Mouse (Mus musculus) v-Abl transformed pro-B cells (cell line): ENCODE data around the gene Kif14.

Source experiments
- in situ Hi-C, 2 experiments: fragments of 400-800 bp; cut with MboI; formaldehyde crosslinking; loops; one replicate each; pipeline ENCODE4 v1.15.1; 2025; ENCODE audit not compliant: unreplicated experiment in 2 of 2

Gene Kif14

DNA sequence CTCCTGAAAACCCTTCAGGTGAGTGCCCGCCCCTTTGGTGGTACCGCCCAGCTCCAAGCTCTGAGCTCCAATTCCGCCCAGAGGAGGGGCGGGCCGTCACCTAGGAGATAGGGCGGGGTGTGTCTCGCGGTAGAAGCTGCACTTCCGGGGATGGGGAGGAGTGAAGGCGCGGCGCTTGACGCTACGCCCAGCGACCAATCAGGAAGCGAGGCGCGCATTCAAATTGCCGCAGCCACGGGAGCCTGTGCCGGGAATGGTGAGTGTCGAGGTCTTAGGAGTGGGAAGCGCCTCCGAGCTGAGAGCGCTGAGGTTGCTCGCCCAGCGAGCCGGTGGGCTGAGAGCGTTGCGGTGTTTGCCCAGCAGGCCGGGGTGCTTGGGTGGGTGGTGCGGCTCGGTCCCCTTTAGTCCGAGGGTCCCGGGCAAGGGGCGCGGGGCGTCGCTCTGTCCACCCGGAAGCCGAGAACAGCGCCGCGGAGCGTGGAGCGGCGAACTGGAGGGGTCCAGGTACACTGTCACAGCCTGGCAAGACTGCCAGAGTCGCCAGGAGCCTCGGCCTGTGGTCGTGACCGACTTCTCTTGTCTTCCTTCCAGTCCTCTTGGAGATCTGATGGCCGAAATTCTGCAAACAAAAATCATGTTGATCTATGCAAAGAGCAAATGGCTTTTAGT, at the start of gene Kif14:
Gene Kif14, plus strand, starts transcription at position 201 of the 669 bp plus-strand sequence.
- in situ Hi-C loops, result loop anchor here in 1 of 2 experiments (10.0 kb wide), 1 partner anchor 351 kb away; no protein-coding TSS in a partner anchor

DNA sequence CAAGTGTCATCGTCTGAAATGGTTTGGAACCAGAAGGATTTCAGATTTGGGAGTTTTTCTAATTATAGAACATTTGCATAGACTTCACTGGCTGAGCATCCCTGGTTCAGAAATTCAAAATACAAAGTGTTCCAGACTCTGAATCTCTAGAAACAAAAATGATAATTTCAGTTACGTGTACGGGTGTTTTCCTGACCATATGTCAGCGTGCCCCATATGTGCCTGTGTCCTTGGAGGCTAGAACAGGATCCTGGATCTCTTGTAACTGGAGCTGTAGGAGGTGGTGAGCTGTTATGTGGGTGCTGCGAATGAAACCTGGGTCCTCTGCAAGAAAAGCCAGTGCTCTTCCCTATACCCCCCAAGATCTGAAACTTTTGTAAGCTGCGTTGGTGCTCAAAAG, 47.8 kb upstream of the Kif14 start:
- in situ Hi-C loops, result no loop called here

DNA sequence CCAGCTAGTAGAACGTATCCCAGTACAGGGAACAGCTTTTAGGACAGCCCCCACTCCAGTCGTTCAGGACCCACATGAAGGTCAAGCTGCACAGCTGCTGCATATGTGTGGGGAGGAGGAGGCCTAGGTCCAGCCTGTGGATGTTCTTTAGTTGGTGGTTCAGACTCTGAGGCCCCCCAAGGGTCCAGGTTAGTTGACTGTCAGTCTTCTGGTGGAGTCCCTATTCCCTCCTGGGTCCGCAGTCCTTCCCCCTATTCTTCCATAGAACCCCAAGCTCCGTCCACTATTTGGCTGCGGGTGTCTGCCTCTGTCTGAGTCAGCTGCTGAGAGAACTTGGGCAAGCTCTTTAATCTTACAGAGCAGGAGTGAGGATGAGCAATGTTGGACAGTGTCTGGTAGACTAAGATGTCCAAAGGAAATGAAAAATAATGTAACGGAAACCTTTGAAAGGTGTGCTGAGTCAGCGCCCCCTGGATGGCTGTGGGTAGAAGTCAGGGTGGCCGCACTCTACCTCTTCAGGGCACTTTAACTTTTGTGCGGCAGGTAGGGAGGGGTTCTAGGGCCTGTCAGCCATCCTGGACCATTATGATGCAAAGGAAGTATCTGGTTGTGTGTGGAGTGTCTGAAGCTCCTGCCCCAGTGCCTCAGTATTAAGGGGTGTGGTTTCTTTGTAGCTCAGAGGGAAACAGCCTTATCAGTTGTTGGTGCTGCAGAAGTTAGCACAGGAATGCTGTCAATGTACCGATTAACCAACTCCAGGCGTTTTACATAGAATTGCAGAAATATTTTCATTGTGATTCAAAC, 38.8 kb upstream of the Kif14 start:
- in situ Hi-C loops, result no loop called here

DNA sequence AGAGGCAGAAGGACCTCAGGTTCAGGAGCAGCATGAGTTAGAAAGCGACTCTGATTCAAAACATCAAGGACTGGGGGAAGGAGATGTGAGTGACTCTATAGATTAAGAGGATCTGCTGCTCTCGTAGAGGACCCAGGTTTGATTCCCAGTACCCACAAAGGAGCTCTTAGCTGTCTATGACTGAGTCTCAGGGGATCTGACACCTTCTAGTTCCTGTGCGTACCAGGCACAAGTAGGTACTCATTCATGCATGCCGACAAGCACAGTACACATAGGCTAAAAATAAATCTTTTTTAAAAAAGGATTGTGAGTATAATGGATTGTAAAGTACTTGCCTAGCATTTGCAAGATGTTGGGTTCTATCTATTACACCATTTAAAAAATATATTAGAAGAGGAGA, 37.2 kb upstream of the Kif14 start:
- in situ Hi-C loops, result no loop called here

DNA sequence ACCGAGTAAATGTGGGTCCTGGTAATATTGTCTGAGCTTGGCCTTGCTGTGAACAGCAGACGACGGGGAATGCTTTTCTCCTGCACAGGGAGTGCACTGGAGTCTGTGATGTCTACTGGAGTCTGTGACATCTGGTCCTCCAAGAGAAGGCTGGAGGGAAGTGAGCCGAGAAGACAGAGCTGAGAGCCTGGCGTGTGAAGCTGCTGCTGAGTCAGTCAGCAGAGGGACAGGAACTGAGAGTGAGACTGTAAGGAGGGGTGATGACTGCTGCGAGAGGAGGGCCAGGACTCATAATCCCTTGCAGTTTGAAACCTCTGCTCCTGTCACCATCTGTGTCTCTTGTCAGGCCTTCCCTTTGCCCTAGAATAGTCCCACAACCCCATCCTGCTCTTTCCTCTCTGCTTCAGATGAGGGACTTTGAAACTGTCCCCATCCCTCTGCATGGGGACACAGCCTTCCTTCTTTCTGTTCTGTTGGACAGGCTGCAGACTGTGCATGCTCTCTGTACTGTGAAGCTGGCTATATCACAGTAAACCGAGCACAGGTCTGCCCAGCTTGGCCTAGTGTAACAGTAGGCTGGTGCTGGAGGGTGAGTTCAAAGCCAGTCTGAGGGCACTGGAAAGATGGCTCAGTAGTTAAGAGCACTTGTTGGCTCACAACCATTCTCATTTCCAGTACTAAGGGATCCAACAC, 35.9 kb upstream of the Kif14 start:
- in situ Hi-C loops, result no loop called here

DNA sequence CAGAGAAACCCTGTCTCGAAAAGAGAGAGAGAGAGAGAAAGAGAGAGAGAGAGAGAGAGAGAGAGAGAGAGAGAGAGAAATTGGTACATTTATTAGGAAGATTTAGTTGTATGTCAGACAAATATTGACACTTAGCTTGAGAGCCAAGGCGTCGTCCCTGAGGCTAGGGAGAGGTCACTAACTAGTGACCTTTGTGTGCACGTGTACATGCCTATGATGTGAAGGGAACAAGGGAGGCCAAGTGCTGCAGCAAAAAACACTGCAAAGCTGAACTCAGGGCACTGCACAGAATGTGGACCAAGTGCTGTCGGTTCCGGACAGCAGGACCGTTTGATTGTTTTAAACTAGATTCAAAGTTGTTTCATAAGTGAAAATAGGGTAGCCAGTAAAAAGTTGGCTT, 25.4 kb upstream of the Kif14 start:
- in situ Hi-C loops, result no loop called here

DNA sequence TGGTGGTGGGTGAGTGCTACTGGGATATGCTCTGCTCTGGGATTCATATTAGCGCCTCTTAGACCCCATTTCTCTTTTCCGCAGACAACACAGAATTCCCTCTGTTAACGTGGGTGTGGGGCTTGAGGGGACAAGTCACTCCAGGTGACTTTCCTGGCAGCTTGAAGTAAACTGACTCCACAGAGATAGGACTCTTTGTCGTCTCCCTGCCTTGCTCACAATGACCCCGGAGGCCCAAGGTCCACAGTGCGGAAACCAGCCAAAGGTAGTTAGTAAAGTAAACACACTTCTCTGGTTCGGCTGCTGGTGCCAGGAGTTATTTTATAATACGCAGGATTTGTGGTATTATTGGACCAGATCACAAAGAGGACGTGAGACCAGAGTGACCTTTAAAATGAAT, 23.3 kb upstream of the Kif14 start:
- in situ Hi-C loops, result no loop called here

DNA sequence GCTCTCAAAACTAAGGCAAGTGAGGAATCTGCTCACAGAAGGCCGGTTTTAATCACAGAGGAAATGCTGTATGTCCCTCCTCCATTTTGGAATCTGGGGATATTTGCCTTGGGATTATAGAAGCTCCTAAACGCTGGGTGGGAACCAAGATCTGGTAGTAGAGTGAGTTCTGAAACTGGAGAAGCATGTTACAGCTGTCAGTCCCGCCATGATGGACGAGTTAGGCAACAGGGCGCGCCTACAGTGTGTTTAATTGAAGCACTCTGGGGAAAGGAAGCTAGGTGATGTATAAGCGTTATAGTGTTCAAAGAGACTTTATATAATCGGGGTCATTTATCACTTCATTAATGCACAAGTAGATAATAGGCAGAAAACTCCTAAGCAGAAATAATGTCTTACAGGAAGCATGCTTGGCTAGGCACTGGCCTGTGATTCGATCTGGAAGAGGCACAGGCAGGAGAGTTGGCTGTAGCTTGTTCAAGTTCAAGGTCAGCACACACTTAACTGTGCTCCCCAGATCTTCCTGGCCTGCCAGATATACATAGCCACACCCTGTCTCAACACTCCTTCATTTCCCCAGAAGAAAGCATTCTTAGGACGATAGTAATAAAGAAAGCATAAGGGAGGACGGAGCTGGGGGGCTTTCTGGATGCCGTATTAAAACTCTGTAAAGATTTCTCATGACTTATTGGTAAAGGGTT, 21.4 kb upstream of the Kif14 start:
- in situ Hi-C loops, result no loop called here

DNA sequence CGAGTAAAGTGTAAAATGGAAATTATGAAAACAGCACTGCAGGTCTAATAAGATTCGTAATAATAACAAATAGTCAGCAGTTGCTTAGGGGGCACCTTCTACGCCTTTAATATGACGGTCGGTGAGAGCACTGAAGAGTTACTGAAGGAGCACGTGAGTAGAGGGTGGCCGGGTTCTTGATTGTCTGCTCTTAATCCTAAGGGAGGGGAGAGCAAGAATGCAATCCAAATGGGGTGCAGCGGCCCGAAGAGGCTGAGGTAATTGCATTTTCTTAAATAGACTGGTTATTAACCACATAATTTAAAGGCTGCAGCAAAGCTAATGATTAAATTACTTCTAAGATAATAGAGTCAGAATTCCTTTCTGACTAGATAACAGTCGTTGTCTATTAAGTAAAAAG, 19.2 kb upstream of the Kif14 start:
- in situ Hi-C loops, result no loop called here

DNA sequence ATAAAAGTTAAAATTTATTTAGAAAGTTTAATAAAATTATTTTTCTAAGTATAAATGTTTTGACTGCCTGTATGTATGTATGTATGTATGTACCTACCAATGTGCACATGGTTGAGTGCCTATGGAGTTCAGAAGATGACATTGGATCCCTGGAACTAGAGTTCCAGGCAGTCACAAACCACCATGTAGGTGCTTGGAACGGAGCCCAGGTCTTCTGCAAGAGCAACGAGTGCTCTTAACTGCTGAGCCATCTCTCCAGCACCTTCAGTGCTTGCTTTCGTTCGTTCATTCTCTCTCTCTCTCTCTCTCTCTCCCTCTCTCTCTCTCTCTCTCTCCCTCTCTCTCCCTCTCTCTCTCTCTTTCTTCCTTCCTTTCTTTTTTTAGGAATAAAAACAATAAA, 18.8 kb upstream of the Kif14 start:
- in situ Hi-C loops, result no loop called here

DNA sequence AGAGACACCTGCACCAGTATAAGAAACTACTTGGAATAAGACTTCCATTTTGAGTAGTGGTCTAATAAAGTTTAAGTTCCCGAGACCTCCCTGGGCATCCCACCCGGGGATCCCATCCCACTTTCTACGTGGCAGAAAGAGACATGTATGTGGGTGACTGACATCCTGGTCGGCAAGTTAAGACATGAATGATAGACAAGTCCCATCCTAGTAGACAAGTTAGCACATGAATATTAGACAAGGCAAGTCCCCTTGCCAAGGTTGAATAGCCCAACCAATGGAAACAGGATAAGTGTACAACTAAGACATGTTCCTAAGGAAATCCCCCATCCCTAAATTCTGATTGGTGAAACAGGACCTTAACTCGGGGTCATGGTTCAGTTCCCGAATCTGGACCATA, 16.6 kb upstream of the Kif14 start:
- in situ Hi-C loops, result no loop called here

DNA sequence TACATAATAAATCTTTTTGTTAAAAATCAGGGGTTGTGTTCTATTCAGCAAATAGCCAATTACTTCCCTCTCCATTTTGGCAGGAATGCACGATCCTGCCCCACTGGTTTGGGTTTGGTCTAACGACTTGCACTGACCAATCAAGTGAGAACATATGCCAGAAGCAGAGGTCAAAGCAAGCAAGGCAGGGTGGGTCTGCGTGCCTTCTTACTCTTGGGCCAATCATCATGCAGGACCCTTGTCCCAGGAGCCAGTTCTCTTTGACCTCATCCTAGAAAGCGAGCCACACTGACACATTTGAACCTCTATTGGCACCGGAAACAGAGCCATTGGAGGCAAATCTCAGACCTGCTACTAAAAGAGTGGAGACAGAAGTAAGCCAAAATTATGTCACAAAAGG, 15.9 kb upstream of the Kif14 start:
- in situ Hi-C loops, result no loop called here

DNA sequence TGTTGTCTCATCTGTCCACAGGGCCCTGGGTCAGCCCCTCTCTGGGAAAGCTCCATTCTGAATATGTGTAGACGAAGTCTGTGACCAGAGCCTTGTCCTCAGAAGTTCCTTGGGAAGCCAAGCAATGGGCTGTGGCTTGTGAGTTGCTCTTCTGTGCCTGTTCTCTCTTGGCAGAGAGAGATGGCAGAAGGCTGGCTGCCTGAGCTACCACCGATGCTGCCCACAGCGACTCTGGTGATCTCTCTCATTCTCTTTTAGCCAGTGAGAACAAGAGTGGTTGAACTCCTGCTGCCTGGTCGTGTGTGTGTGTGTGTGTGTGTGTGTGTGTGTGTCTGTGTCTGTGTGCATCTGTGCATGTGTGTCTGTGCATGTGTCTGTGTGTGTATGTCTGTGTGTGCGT, 13.7 kb upstream of the Kif14 start:
- in situ Hi-C loops, result no loop called here

DNA sequence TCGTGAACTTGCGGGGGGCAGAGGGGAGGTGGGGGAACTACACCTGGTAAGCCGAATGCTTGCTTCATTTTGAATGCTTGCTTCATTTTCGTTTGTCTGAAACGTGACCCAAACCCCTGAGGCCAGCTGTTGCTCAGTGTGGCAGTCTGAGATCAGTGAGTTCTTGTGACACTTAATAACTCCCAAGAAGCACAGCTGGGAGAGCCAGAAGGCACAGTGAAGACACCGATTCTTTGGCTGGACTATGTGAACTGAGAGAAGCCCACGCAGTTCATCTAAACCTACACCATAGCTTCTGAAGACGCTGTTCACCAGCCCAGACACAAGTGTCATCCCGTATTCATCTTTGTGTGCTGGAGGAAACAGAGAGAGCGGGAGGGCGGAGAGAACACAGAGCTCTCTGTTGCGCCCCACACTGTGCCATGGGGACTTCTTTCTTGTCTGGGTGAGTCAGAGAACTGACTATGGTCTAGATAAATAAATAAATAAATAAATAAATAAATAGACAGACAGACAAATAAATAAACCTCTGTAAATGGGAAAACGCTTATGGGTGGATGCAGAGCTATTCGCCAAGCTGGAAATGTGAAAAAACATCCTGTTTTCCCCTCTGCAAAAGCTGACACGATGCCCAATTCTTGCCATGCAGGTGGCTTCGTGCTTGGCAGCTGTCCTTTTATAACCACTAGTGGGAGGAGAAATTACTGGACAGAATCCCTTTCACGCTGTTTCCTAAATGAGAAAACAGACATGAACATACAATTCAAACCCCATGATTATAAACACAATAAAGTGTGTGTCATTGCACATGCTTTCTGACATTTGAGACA, 10.2 kb upstream of the Kif14 start:
- in situ Hi-C loops, result loop anchor here (5.0 kb wide), 3 partner anchors 164 to 409 kb away; no protein-coding TSS in a partner anchor

DNA sequence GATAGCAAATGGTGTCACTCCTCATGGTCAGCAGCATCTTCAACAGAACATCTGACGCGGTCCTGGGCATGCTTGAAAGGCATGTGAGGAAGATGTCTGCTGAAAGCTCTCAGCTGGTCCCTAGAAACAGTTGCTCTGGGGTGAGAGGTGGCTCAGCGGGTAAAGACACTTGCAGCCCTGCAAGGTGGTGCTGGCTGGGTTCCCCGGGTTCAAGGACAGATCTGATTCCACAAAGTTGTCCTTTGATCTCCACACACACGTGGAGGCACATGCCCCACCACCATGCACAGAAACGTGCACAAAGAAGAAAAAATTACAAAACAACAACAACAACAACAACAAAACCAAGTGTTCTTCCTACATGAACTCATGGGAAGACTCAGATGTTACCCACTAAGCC, 9.4 kb upstream of the Kif14 start:
- in situ Hi-C loops, result loop anchor here (5.0 kb wide), 3 partner anchors 164 to 409 kb away; no protein-coding TSS in a partner anchor

DNA sequence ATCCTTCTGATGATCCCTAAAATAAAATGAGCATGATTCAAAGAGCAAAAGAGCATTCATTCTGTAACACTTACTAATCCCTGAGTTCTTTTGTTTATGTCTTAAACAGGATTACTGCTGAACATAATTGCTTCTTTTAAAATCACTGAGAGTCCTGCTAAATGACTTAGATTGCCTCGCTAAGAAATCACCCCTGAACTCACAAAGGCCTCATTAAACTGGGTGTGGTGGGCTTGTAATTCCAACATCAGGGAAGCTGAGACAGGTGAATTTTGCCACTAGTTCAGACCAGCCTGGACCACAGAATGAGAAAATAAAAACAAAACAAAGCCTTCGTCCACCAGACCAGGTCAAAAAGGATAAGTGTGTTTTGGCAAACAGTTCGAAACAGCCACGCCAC, 8.7 kb upstream of the Kif14 start:
- in situ Hi-C loops, result loop anchor here (5.0 kb wide), 3 partner anchors 165 to 410 kb away; no protein-coding TSS in a partner anchor

DNA sequence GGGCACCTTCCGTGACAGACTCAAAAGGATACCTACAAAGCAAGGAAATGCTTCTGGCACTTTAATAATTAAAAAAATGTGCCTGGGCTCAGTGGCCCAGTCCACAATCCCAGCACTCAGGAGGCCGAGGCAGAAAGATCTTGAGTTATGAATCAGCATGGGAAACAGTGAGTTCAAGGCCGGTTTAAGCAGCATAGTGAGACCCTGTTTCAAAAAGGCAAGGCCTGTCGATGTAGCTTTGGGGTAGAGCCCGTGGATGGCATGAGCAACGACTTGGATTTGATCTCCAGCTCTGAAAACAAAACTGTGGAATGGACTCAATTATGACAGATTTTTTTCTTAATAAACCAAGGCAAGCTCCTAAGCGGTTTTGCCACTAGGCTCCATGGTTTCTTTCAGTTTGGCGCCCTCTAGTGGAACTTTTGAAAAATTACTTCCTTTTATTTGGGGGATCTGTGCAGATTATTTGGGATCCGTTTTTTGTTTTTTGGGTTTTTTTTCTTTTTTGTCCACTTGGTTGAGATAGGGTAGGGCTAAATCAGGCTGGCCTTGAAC, 7.4 kb upstream of the Kif14 start:
- in situ Hi-C loops, result loop anchor here (5.0 kb wide), 3 partner anchors 166 to 411 kb away; no protein-coding TSS in a partner anchor

DNA sequence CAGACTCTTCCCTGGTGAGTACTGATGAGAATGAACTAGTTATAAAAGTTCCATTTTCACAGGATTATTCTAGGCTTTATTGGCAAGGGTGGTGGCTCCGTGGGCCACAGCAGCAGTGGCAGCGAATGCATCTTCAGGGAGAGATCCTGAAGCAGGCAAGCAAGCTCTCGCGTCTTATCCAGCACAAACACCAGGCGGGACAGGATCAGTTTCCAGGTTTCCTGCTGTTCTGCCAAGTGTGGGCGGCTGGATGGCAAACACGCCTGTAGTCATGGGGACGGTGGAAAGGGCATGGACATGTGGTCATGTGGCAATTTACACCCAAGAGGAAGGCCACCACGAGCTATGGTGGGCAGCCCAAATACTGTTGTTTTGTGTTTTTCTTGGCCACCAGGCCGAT, 3.7 kb upstream of the Kif14 start:
- in situ Hi-C loops, result loop anchor here (5.0 to 10.0 kb wide), 3 partner anchors 345 to 415 kb away; no protein-coding TSS in a partner anchor

DNA sequence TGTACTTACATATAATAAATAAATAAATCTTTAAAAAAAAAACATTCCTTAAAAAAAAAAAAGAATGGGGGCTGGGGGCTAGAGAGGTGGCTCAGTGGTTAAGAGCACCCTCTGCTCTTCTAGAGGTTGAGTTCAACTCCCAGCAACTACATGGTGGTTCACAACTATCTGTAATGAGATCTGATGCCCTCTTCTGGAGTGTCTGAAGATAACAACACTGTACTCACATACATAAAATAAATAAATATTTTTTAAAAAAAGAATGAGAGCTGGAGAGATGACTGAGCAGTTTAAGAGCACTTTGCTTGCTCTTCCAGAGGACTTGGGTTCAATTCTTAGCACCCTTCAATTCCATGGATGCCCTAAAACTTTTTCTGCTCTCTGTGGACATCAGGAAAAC, 975 bp upstream of the Kif14 start:
- in situ Hi-C loops, result loop anchor here in 1 of 2 experiments (10.0 kb wide), 1 partner anchor 350 kb away; no protein-coding TSS in a partner anchor
